Mouse (Mus musculus): Measurements from ENCODE around the gene Itgb2. TPM values are rescaled to one million over a fixed set of nuclear protein-coding genes. Genes with fewer than 3 reads are reported as not detected.

The Itgb2 gene
- total RNA-seq, 2 experiments from 2014 or later = 3.1 to 3.2 TPM

- DNase-seq (ENCODE audit: low spot score in 2 of 2) = peak; percentile 93 to 96
- intact Hi-C loops (cut with DNase I) = loop anchor here (5.0 kb wide), 1 partner anchor 89 kb away; the partner anchor contains the start of gene Fam207a
Measured at GRCm38 (mm10) chr10:77605908-77606826, 76.1 kb downstream of the Itgb2 start, which contains the start of the genes Sumo3 and Gm49325. Sumo3 (plus strand) TSS chr10:77606097. Gm49325 (plus strand) TSS chr10:77606197.

- no peak for DNase-seq (ENCODE audit: low spot score in 2 of 2)
- intact Hi-C loops (cut with DNase I) = loop anchor here (5.0 kb wide), 1 partner anchor 90 kb away; the partner anchor contains the start of gene Fam207a
Measured at GRCm38 (mm10) chr10:77606855-77607254, 76.8 kb downstream of the Itgb2 start.

GRCm38 (mm10) chr10:77607441-77607840 is 77.4 kb downstream of the Itgb2 start:
- intact Hi-C loops (cut with DNase I) = loop anchor here (5.0 kb wide), 1 partner anchor 90 kb away; the partner anchor contains the start of gene Fam207a
- DNase-seq (ENCODE audit: low spot score in 2 of 2) = no peak

- intact Hi-C loops (cut with DNase I) = loop anchor here (5.0 kb wide), 1 partner anchor 91 kb away; the partner anchor contains the start of gene Fam207a
- DNase-seq (ENCODE audit: low spot score in 2 of 2) = no peak
Measured at GRCm38 (mm10) chr10:77608589-77608988, 78.5 kb downstream of the Itgb2 start.

GRCm38 (mm10) chr10:77610221-77610961 is 80.3 kb downstream of the Itgb2 start:
- intact Hi-C loops (cut with DNase I) = no loop called here
- no peak for DNase-seq (ENCODE audit: low spot score in 2 of 2)

GRCm38 (mm10) chr10:77613409-77613808 is 83.4 kb downstream of the Itgb2 start:
- DNase-seq (ENCODE audit: low spot score in 2 of 2) = no peak
- intact Hi-C loops (cut with DNase I) = no loop called here

Other genes with a start within 250 kb of the Itgb2 start
- 100 to 1,000 TPM; 118 to 121 TPM for gene Adarb1, start 112.0 kb upstream of the Itgb2 start, total RNA-seq (2021)
- gene Fam207a, start 14.5 kb upstream of the Itgb2 start, total RNA-seq (2021) = 10 to 100 TPM; 32.2 to 33.4 TPM
- 10 to 100 TPM; 74.0 to 75.1 TPM for gene Pttg1ip, start 51.5 kb downstream of the Itgb2 start, total RNA-seq (2021)
- gene Sumo3, start 75.8 kb downstream of the Itgb2 start, total RNA-seq (2021) = 100 to 1,000 TPM; 129 to 135 TPM
- gene Gm49325, start 75.9 kb downstream of the Itgb2 start, total RNA-seq (2021) = 10 to 100 TPM in 1 of 2 experiments, 1 to 10 TPM in 1; 6.7 to 15.7 TPM
- gene Ube2g2, start 92.0 kb downstream of the Itgb2 start, total RNA-seq (2021) = 10 to 100 TPM; 36.3 to 41.6 TPM
- under 1 TPM in 1 of 2 experiments, not detected in 1; 0.15 TPM for gene Tspear, start 156.3 kb downstream of the Itgb2 start, total RNA-seq (2021)
- not detected for gene Gm19402, start 160.5 kb downstream of the Itgb2 start, total RNA-seq (2021)
- gene Gm9508, start 167.0 kb downstream of the Itgb2 start, total RNA-seq (2021) = not detected
- not detected for gene Gm10272, start 176.4 kb downstream of the Itgb2 start, total RNA-seq (2021)
- gene Gm10024, start 181.2 kb downstream of the Itgb2 start, total RNA-seq (2021) = not detected
- gene Gm10142, start 185.6 kb downstream of the Itgb2 start, total RNA-seq (2021) = not detected
- gene Krtap12-1, start 190.3 kb downstream of the Itgb2 start, total RNA-seq (2021) = not detected
- gene Gm10100, start 196.2 kb downstream of the Itgb2 start, total RNA-seq (2021) = not detected
- not detected for gene Gm18596, start 212.4 kb downstream of the Itgb2 start, total RNA-seq (2021)
- not detected for gene Gm9736, start 221.1 kb downstream of the Itgb2 start, total RNA-seq (2021)
- gene Gm3233, start 229.4 kb downstream of the Itgb2 start, total RNA-seq (2021) = not detected
- not detected for gene Gm3238, start 241.1 kb downstream of the Itgb2 start, total RNA-seq (2021)
- gene Gm7138, start 246.7 kb downstream of the Itgb2 start, total RNA-seq (2021) = not detected

Data from left cerebral cortex, postnatal 14 days (tissue).